Mouse (Mus musculus) neural tube, embryonic 11.5 days (tissue): ENCODE data around the gene Pdzd2. TPM values are rescaled to one million over a fixed set of nuclear protein-coding genes. Genes with fewer than 3 reads are reported as not detected.

Experiments
- ATAC-seq: fragments of 200-750 bp; cut with Nextera tagmentation; 2 replicates; pipeline ENCODE4 v1.8.0; 2017; ENCODE audit warnings: moderate number of reproducible peaks, mild to moderate bottlenecking, moderate TSS enrichment, moderate library complexity; ENCODE audit not compliant: insufficient read depth, low FRiP score, low TSS enrichment
- DNase-seq: peaks from one replicate; pipeline ENCODE4 v3.0.0-alpha.2; 2015; ENCODE audit warnings: low spot score
- H3K27ac ChIP-seq: fragments of 300-500 bp; sonication (generic); 2 replicates; pipeline ENCODE4 v1.5.1; 2014; ENCODE audit warnings: low read depth, mild to moderate bottlenecking, low read length
- H3K27me3 ChIP-seq: fragments of 300-500 bp; sonication (generic); 2 replicates; pipeline ENCODE4 v1.6.1; 2014; ENCODE audit warnings: mild to moderate bottlenecking, low read length, mixed read lengths; ENCODE audit not compliant: control insufficient read depth, insufficient read depth
- H3K36me3 ChIP-seq: fragments of 300-500 bp; sonication (generic); 2 replicates; pipeline ENCODE4 v1.6.1; 2014; ENCODE audit warnings: mild to moderate bottlenecking, low read length, moderate library complexity, mixed read lengths; ENCODE audit not compliant: control insufficient read depth, insufficient read depth
- H3K4me1 ChIP-seq: fragments of 300-500 bp; sonication (generic); 2 replicates; pipeline ENCODE4 v1.6.1; 2014; ENCODE audit warnings: low read length, mixed read lengths; ENCODE audit not compliant: control insufficient read depth, insufficient read depth
- H3K4me2 ChIP-seq: fragments of 300-500 bp; sonication (generic); 2 replicates; pipeline ENCODE4 v1.6.1; 2014; ENCODE audit warnings: low read depth, mild to moderate bottlenecking, moderate library complexity
- H3K4me3 ChIP-seq: fragments of 300-500 bp; sonication (generic); 2 replicates; pipeline ENCODE4 v1.5.1; 2014; ENCODE audit warnings: low read depth, low read length
- H3K9ac ChIP-seq: fragments of 300-500 bp; sonication (generic); 2 replicates; pipeline ENCODE4 v1.6.1; 2014; ENCODE audit warnings: mild to moderate bottlenecking, low read length
- H3K9me3 ChIP-seq: fragments of 300-500 bp; sonication (generic); 2 replicates; pipeline ENCODE4 v1.6.1; 2016; ENCODE audit warnings: low read length; ENCODE audit not compliant: control insufficient read depth
- WGBS: fragments of 180-500 bp; shearing (Covaris S2); extraction: QIAGEN DNeasy Blood & Tissue Kit; methylation state at CpG from one replicate; pipeline ENCODE4 v1.1.7; 2014; 5-methylcytosine and 5-hydroxymethylcytosine counted together
- polyA plus RNA-seq: library from polyadenylated mRNA; unstranded; fragments of >200 nt; fragmentation: Nextera tagmentation; extraction: Ambion mirVana; gene quantifications from 2 replicates; pipeline ENCODE4 v1.2.1, GENCODE M21; 2014

Gene Pdzd2
- polyA plus RNA-seq, 1 experiment from 2014 or later: 4.8 TPM

DNA sequence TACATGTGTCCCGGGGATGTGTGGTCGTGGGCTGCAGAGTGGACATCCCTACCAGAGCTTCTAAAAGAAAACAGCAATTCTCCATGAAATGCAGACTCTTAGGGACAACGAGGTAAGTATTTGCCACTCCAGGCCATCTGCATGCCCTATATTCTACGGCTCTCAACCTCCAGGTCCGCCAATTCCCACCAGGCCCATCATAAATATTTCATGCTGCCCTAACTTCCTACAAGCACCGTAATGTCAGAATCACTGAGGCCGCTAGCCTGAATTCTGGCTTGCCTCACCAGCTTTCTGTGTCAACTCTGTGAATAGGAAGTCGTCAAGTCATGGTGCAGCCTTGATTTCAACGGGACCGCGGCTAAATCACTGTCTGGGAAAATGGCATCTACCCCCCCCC lies 234.2 kb downstream of the Pdzd2 start:
- no peak overlapping the region for H3K4me3 ChIP-seq
- H3K9me3 ChIP-seq: no peaks in the 10 kb centered on the region
- H3K36me3 ChIP-seq: no peaks in the 10 kb centered on the region
- ATAC-seq (peak; percentile 38; the same call in 1 of the 2 replicates), DNase-seq (no peak)
- H3K9ac ChIP-seq: no peak overlapping the region
- H3K27ac ChIP-seq: no peak overlapping the region
- H3K4me2 ChIP-seq: no peak overlapping the region
- H3K27me3 ChIP-seq: no peaks in the 10 kb centered on the region
- WGBS: 71% methylated on average over 11 of the region's 11 CpGs
- no peaks in the 10 kb centered on the region for H3K4me1 ChIP-seq

DNA sequence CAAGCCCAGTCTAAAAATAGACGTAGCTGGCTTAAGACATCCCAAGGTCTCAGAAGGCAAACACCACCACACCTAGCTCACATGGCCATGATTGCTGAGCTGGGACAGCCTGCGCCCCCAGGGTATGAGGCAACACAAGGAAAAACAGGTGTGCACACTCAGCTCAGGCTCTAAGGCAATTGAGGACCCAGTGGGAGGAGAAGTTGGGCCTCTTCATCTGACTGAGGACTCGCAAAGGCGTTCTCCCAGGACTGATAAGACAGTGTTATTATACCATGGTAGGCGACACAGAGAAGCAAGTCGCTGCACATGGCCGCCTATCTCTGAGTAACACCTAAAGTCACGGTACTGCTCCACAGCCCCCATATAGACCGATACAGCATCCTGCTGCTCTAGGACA lies 235.8 kb downstream of the Pdzd2 start:
- Histone ChIP-seq H3K4me3 (no peak overlapping the region), H3K27me3 (no peaks in the 10 kb centered on the region), H3K4me1 (no peaks in the 10 kb centered on the region), H3K27ac (no peak overlapping the region), H3K9me3 (no peaks in the 10 kb centered on the region), H3K9ac (no peak overlapping the region), H3K36me3 (no peaks in the 10 kb centered on the region), H3K4me2 (no peak overlapping the region)
- DNase-seq (no peak), ATAC-seq (no peak)
- 88% methylated on average over 9 of the region's 9 CpGs for WGBS

DNA sequence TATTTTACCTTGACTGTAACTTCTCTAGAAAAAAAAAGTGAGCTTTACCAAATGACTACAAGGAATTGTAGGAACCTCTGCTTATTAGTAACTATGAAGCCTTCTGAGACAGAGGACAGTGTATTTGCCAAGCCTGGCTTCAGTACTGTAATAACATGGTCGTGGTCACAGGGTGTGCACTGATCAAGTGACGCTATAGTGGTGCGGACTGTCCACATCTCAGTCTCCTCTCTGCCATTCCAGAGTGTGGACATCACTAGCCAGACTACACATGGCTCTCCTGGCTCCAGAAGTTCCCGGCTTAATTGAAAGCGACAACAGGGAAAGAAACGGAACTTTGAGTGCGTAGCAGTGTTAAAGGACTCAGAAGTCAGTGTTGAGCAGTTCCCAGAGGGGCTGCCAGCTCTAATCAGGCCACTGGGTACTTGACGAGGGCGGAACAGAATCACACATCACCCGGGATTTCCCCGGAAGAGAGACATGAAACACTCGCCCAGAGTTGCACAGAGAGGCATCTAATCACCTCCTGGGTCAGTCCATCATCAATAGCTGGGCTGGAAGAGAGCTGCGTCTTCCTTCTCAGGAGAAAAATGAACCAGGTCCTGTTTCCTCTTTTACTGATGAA lies 237.7 kb downstream of the Pdzd2 start:
- no peak for ATAC-seq
- Histone ChIP-seq H3K4me3 (no peak overlapping the region), H3K27ac (no peak overlapping the region), H3K27me3 (no peaks in the 10 kb centered on the region), H3K9ac (no peak overlapping the region), H3K4me2 (no peak overlapping the region), H3K9me3 (no peaks in the 10 kb centered on the region), H3K4me1 (no peaks in the 10 kb centered on the region), H3K36me3 (no peaks in the 10 kb centered on the region)
- WGBS: 77% methylated on average over 13 of the region's 13 CpGs
- no peak for DNase-seq

DNA sequence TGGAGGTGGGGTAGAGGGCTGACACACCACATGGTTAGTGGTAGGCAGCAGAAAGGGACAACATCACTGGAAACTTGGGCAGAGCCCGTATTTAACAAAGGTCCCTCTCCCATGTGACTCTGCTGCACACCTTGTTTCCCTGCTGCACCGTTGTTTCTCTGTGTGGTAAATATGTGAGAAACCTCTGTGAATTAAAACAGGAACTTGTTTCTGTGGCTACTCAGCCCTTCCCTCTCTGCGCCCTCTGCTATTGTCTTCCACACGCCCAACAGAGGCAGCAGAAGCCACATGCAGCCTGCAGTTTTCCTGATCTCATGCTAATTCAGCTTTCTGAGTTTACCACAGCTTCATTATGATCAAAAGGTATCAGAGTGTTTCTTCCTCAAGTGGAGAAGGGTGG lies 239.1 kb downstream of the Pdzd2 start:
- Histone ChIP-seq H3K27ac (no peak overlapping the region), H3K4me1 (no peaks in the 10 kb centered on the region), H3K9ac (no peak overlapping the region), H3K27me3 (no peaks in the 10 kb centered on the region), H3K4me2 (no peak overlapping the region), H3K4me3 (no peak overlapping the region), H3K36me3 (no peaks in the 10 kb centered on the region), H3K9me3 (no peaks in the 10 kb centered on the region)
- ATAC-seq (no peak), DNase-seq (no peak)
- 78% methylated on average over 4 of the region's 4 CpGs for WGBS

DNA sequence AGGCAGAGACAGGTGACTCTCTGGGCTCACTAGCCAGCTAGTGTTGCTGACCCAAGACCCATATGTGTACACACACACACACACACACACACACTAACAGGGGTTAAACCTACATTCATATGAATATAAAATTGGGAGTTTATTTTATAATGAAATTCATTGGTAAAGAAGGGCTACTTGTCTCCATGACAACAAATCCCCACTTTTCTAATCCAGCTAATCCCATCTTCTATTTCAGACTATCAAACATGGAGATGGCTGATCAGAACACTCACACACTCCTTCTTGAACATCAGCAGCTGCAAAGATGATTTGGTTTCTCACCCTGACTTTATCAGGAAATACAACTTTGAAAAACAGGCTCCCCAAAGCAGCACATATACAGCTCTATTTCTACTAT lies 245.6 kb downstream of the Pdzd2 start:
- H3K9ac ChIP-seq: no peak overlapping the region
- DNase-seq (no peak), ATAC-seq (no peak)
- no peaks in the 10 kb centered on the region for H3K27me3 ChIP-seq
- H3K4me2 ChIP-seq: no peak overlapping the region
- no peak overlapping the region for H3K4me3 ChIP-seq
- 0 out of 2 replicates have a peak, but pooled peaks cover 3% of the 10 kb centered on the region for H3K4me1 ChIP-seq
- no peaks in the 10 kb centered on the region for H3K9me3 ChIP-seq
- H3K36me3 ChIP-seq: no peaks in the 10 kb centered on the region
- no peak overlapping the region for H3K27ac ChIP-seq

DNA sequence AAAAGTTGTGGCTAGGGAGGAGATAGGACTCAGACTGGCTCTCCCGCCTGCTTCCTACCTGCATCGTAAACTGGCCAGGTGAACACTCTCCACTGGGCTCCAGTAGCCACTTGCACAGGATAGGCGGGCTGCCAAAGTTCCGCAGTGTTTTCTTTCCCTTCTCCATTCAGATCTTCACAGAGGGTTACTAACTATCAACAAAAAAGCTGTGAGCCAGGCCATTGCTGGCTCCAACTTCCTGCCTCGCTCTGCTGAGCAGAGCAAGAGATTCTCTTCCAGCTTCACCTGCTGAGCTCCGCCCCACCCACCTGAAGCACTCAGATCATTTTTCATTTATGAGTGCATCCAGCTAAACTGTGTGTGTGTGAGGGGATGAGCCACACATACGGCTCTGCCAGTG lies 246.5 kb downstream of the Pdzd2 start:
- H3K36me3 ChIP-seq: no peaks in the 10 kb centered on the region
- no peak overlapping the region for H3K9ac ChIP-seq
- no peak overlapping the region for H3K4me2 ChIP-seq
- H3K4me3 ChIP-seq: no peak overlapping the region
- no peaks in the 10 kb centered on the region for H3K9me3 ChIP-seq
- H3K27me3 ChIP-seq: no peaks in the 10 kb centered on the region
- DNase-seq: no peak
- H3K4me1 ChIP-seq: 0 out of 2 replicates have a peak, but pooled peaks cover 3% of the 10 kb centered on the region
- ATAC-seq: no peak
- 78% methylated on average over 7 of the region's 7 CpGs for WGBS
- H3K27ac ChIP-seq: no peak overlapping the region

DNA sequence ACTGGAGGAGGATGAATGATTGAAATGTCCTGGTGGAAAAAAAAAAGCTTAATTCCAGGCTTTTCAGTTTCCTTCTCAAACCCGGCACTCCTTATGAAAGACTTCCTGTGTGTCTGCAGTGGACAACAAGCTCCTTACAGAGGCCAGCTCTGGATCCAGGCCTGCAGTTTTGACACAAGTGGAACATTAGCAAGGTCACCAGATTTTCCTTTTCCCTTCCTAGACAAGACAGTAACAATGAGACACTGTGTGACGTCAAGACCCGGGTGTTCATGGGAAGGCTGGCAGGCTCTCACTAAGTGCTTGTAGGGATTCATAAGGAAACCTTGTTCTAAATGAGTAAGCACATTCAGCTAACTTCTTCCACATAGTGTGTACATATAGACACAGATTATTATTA lies 248.8 kb downstream of the Pdzd2 start:
- DNase-seq (no peak), ATAC-seq (no peak)
- no peaks in the 10 kb centered on the region for H3K36me3 ChIP-seq
- WGBS: 59% methylated on average over 3 of the region's 3 CpGs
- H3K9ac ChIP-seq: no peak overlapping the region
- H3K27ac ChIP-seq: no peak overlapping the region
- H3K4me3 ChIP-seq: no peak overlapping the region
- H3K4me2 ChIP-seq: no peak overlapping the region
- H3K9me3 ChIP-seq: no peaks in the 10 kb centered on the region
- H3K27me3 ChIP-seq: no peaks in the 10 kb centered on the region
- 0 out of 2 replicates have a peak, but pooled peaks cover 3% of the 10 kb centered on the region for H3K4me1 ChIP-seq

DNA sequence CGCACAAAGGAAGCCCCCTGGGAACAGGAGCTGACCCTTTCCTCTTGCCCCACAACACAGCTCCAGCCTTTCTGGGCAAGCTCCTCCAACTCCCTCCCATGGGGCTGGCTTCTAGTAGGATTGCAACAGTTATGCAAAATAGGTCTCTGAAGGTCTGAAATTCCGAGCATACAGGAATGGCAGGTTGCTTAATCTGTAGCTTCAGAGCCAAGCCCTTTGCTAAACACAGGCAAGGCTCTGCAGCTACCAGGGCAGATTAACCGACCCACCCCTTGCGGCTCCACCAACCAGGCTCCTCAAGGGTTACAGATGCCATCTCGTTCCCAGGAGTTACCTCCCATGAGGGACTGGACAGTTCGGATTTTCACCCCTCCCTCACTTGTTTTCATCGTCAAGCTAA lies 249.2 kb downstream of the Pdzd2 start:
- Histone ChIP-seq H3K36me3 (no peaks in the 10 kb centered on the region), H3K4me2 (no peak overlapping the region), H3K4me1 (0 out of 2 replicates have a peak, but pooled peaks cover 3% of the 10 kb centered on the region), H3K27ac (no peak overlapping the region), H3K4me3 (no peak overlapping the region), H3K27me3 (no peaks in the 10 kb centered on the region), H3K9ac (no peak overlapping the region), H3K9me3 (no peaks in the 10 kb centered on the region)
- no peak for DNase-seq
- WGBS: 31% methylated on average over 7 of the region's 7 CpGs
- ATAC-seq: no peak

DNA sequence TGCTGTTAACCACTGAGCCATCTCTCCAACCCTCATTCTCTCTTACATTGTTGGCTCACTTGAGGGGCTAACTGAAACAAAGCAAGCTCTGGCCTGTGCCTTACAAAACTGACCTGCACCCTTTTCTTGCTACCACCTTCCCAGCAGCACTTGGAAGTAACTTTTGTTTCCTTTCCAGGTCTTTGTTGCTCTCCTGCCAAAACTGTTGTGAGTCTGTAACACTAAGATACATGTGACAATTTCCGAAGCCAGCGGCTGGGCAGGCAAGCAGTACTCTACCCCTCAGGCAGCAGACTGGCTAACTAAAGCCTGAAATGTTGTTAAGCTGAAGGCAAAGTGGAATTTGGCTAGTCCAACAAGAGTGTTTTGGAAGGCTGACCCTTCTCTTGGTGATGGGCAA lies 251.4 kb downstream of the Pdzd2 start:
- no peak overlapping the region for H3K4me3 ChIP-seq
- no peak overlapping the region for H3K27ac ChIP-seq

More for the DNA sequence above, 251.4 kb downstream of the Pdzd2 start:
- Histone ChIP-seq H3K4me1 (0 out of 2 replicates have a peak, but pooled peaks cover 3% of the 10 kb centered on the region), H3K9ac (no peak overlapping the region), H3K4me2 (no peak overlapping the region), H3K27me3 (no peaks in the 10 kb centered on the region), H3K36me3 (no peaks in the 10 kb centered on the region), H3K9me3 (no peaks in the 10 kb centered on the region)
- no peak for ATAC-seq
- no peak for DNase-seq
- WGBS: 97% methylated on average over 2 of the region's 2 CpGs
